Mouse (Mus musculus) G1E (cell line): ENCODE measurements around the gene Lrrfip2.

Experiments
- CTCF ChIP-seq: IDR thresholded peaks from 2 replicates; pipeline ENCODE4 v1.5.1; 2012; ENCODE audit warnings: low read depth, low read length, inconsistent platforms, mixed read lengths
- GATA1 ChIP-seq: IDR thresholded peaks from 2 replicates; pipeline ENCODE4 v1.6.1; 2012; ENCODE audit warnings: borderline replicate concordance, low read length, inconsistent platforms, mixed read lengths
- GATA2 ChIP-seq: IDR thresholded peaks from 2 replicates; pipeline ENCODE4 v1.6.1; 2012; ENCODE audit warnings: low read depth, low read length, inconsistent platforms, borderline replicate concordance
- TAL1 ChIP-seq: conservative IDR thresholded peaks from 2 replicates; pipeline ENCODE4 v1.6.1; 2012; ENCODE audit warnings: low read depth, low read length, inconsistent platforms, mixed read lengths

DNA sequence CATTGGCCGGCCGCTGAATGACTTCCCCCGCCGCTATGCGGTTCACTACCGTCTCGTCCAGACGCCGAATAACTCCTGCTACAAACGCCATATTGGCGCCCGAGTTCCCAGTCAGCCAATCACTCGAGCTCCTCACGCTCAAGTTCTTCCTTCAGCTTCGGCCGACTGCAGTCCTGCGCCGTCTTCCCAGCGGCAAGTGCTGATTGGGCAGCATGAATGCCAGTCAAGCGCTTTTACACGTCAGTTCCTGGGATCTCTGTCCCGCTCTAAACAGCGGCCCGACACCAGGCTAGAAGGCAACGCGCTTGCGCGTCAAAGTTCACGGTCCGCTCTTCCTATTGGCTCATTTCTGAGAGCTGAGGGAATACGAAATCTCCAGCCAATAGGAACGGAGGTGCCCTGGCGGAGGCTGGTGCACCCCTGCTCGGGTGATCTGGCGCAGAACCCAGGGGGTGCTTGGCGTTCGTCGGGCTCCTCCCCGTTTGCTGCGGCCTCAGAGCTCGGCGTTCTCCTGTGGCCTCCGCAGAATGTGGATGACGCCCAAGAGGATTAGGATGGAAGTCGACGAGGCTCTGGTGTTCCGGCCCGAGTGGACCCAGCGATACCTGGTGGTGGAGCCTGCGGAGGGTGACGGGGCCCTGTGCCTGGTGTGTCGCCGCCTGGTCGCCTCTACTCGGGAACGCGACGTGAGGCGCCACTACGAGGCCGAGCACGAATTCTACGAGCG lies 154.2 kb downstream of the Lrrfip2 start, which contains the start of the genes Mlh1 and Epm2aip1:
- TF ChIP-seq CTCF (no peak), GATA1 (no peak), TAL1 (no peak), GATA2 (no peak)
